Mouse (Mus musculus): ENCODE data around the gene Cdhr2. TPM values are rescaled to one million over a fixed set of nuclear protein-coding genes. Genes with fewer than 3 reads are reported as not detected.

Gene Cdhr2
- polyA plus RNA-seq, 1 experiment from 2014 or later, result 7.0 TPM

DNA sequence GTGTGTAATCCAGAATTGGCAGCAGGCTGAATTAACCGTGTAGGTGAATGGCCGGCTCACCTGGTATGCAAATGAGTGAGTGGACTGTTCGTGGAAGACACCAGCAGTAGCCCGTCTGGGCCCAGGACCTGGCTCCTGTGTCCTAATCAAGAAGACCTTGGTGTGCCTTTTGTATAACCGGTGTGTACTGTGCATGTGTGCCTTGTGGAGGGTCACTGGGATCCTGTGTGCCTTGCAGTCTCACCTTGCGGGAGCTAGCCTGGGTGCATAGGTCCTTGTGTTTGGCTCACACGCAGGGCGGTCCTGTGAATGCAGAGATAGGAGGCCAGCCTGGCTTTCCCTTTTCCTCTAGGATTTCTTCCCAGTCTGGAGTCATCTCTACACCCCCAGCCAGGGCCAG is 46.9 kb downstream of the Cdhr2 start:
- H3K9me3 ChIP-seq (ENCODE audit: low read length), result no peaks in the 10 kb centered on the region
- no peak overlapping the region for H3K4me2 ChIP-seq (ENCODE audit: low read depth, low read length)
- no peak overlapping the region for H3K27ac ChIP-seq (ENCODE audit: low read depth)
- H3K4me1 ChIP-seq (ENCODE audit: insufficient read depth), result peaks cover 7% of the 10 kb centered on the region
- no peak for TF ChIP-seq EP300 (IDR thresholded peaks at IDR 0.05; ENCODE audit: low read depth)
- TF ChIP-seq CTCF (IDR thresholded peaks at IDR 0.05; ENCODE audit: low read depth), result no peak
- H3K36me3 ChIP-seq (replicated peaks; ENCODE audit: insufficient read depth, low read length), result no peaks in the 10 kb centered on the region
- 71% methylated on average over 8 of the region's 8 CpGs for whole genome bisulfite sequencing (ENCODE audit: insufficient replicate concordance)
- H3K9ac ChIP-seq (replicated peaks), result no peak overlapping the region
- peaks cover 48% of the 10 kb centered on the region for H3K27me3 ChIP-seq (ENCODE audit: insufficient read depth, low read length)
- DNase-seq, result no peak
- ATAC-seq, result no peak
- no peak overlapping the region for H3K4me3 ChIP-seq (ENCODE audit: low read depth, low read length)

- H3K9me3 ChIP-seq (ENCODE audit: low read length), result no peaks in the 10 kb centered on the region
- H3K4me3 ChIP-seq (ENCODE audit: low read depth, low read length), result no peak overlapping the region
- H3K4me2 ChIP-seq (ENCODE audit: low read depth, low read length), result no peak overlapping the region
- H3K36me3 ChIP-seq (replicated peaks; ENCODE audit: insufficient read depth, low read length), result no peaks in the 10 kb centered on the region
- no peak for DNase-seq
- peaks cover 7% of the 10 kb centered on the region for H3K4me1 ChIP-seq (ENCODE audit: insufficient read depth)
- no peak overlapping the region for H3K27ac ChIP-seq (ENCODE audit: low read depth)
- H3K9ac ChIP-seq (replicated peaks), result no peak overlapping the region
- ATAC-seq, result no peak
- TF ChIP-seq EP300 (IDR thresholded peaks at IDR 0.05; ENCODE audit: low read depth) (no peak), CTCF (IDR thresholded peaks at IDR 0.05; ENCODE audit: low read depth) (no peak)
- WGBS (ENCODE audit: insufficient replicate concordance), result 43% methylated on average over 10 of the region's 10 CpGs
- H3K27me3 ChIP-seq (ENCODE audit: insufficient read depth, low read length), result peaks cover 48% of the 10 kb centered on the region
Measured at GRCm38 (mm10) chr13:54748721-54749060, 47.4 kb downstream of the Cdhr2 start.

DNA sequence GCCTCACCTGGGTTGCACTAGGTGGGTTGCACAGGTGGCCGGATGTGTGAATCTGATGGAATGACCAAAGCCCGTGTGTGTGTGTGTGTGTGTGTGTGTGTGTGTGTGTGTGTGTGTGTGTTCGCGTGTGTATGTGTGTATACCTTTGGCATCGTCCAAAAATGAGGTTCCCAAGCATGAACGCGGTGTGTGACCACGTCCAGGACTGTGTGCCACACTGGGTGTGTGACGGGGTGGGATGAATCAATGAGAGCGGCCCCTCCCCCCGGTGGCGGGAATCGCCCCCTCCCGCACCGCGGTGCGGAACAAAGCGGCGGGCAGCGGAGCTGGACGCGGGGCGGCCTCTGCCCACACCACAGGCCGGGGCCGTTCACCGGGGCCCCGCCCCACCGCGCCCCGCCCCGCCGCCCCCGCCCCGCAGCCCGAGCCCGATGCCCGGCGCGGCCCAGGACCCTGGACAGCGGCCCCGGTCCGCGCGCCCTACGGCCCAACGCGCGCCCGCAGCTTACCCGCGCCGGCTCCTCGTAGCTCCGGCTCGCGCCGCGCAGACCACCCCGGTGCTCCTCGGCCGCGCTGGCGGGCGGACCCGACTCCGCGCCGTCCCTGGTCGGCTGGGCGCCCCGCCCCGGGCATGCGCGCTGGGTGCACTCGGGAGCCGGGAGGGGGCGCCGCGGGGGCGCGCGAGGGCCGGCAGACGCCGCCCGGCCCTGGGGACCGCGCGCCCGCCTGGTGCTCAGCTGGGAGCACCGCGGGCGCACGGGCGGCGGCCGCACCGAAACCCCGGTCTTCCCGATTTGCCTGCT is 48.0 kb downstream of the Cdhr2 start:
- H3K27me3 ChIP-seq (ENCODE audit: insufficient read depth, low read length), result peaks cover 48% of the 10 kb centered on the region
- peak; percentile 55 for ATAC-seq
- WGBS (ENCODE audit: insufficient replicate concordance), result 7% methylated on average over 22 of the region's 100 CpGs

GRCm38 (mm10) chr13:54749864-54750411 is 48.7 kb downstream of the Cdhr2 start, which contains the start of gene Gprin1:
Gprin1 (minus strand) TSS chr13:54749874.
- TF ChIP-seq CTCF (IDR thresholded peaks at IDR 0.05; ENCODE audit: low read depth), result no peak
- TF ChIP-seq EP300 (IDR thresholded peaks at IDR 0.05; ENCODE audit: low read depth), result no peak
- DNase-seq (no peak), ATAC-seq (no peak)
- 11% methylated on average over 25 of the region's 29 CpGs for WGBS (ENCODE audit: insufficient replicate concordance)
- Histone ChIP-seq H3K27me3 (ENCODE audit: insufficient read depth, low read length) (peaks cover 48% of the 10 kb centered on the region), H3K9me3 (ENCODE audit: low read length) (no peaks in the 10 kb centered on the region), H3K4me1 (ENCODE audit: insufficient read depth) (peaks cover 7% of the 10 kb centered on the region), H3K27ac (ENCODE audit: low read depth) (no peak within 1 kb of the TSS), H3K36me3 (replicated peaks; ENCODE audit: insufficient read depth, low read length) (no peaks in the 10 kb centered on the region), H3K9ac (replicated peaks) (no peak within 1 kb of the TSS), H3K4me3 (ENCODE audit: low read depth, low read length) (peak within 1 kb of the TSS; percentile 43), H3K4me2 (ENCODE audit: low read depth, low read length) (peak within 1 kb of the TSS; percentile 72)

More for the DNA sequence above, 48.0 kb downstream of the Cdhr2 start:
- DNase-seq, result peak; percentile 29
- Histone ChIP-seq H3K4me2 (ENCODE audit: low read depth, low read length) (peak overlapping the region; percentile 72), H3K27ac (ENCODE audit: low read depth) (no peak overlapping the region), H3K9me3 (ENCODE audit: low read length) (no peaks in the 10 kb centered on the region), H3K4me3 (ENCODE audit: low read depth, low read length) (peak overlapping the region; percentile 43), H3K4me1 (ENCODE audit: insufficient read depth) (peaks cover 7% of the 10 kb centered on the region), H3K36me3 (replicated peaks; ENCODE audit: insufficient read depth, low read length) (no peaks in the 10 kb centered on the region), H3K9ac (replicated peaks) (no peak overlapping the region)
- TF ChIP-seq CTCF (IDR thresholded peaks at IDR 0.05; ENCODE audit: low read depth) (no peak), EP300 (IDR thresholded peaks at IDR 0.05; ENCODE audit: low read depth) (no peak)

DNA sequence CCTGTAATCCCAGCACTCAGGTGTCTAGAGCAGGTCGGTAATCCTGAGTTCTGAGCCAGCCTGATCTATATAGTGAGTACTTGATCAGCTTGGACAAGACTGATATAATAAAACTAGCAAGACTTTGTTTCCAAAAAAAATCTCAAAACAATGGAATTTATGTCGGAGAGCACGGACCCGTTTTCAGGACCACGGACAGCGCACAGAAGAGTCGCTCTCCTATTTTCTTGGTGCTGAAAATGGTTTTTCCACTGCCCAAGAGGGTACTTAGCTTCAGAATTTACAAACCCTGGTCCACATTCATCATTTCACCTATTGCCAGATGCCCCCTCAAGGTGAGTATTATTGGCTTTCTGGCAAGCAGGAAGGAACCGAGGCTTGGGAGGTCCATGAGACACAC is 49.4 kb downstream of the Cdhr2 start:
- peaks cover 48% of the 10 kb centered on the region for H3K27me3 ChIP-seq (ENCODE audit: insufficient read depth, low read length)
- DNase-seq, result peak; percentile 34
- WGBS (ENCODE audit: insufficient replicate concordance), result 3% methylated on average over 8 of the region's 8 CpGs

GRCm38 (mm10) chr13:54752656-54753055 is 51.4 kb downstream of the Cdhr2 start:
- Histone ChIP-seq H3K4me1 (ENCODE audit: insufficient read depth) (peaks cover 8% of the 10 kb centered on the region), H3K27ac (ENCODE audit: low read depth) (no peak overlapping the region), H3K9ac (replicated peaks) (no peak overlapping the region), H3K9me3 (ENCODE audit: low read length) (no peaks in the 10 kb centered on the region), H3K36me3 (replicated peaks; ENCODE audit: insufficient read depth, low read length) (no peaks in the 10 kb centered on the region), H3K4me3 (ENCODE audit: low read depth, low read length) (no peak overlapping the region), H3K27me3 (ENCODE audit: insufficient read depth, low read length) (peaks cover 39% of the 10 kb centered on the region), H3K4me2 (ENCODE audit: low read depth, low read length) (no peak overlapping the region)
- ATAC-seq (no peak), DNase-seq (no peak)
- TF ChIP-seq EP300 (IDR thresholded peaks at IDR 0.05; ENCODE audit: low read depth), result no peak
- WGBS (ENCODE audit: insufficient replicate concordance), result 56% methylated on average over 10 of the region's 10 CpGs

More for the DNA sequence above, 49.4 kb downstream of the Cdhr2 start:
- no peaks in the 10 kb centered on the region for H3K9me3 ChIP-seq (ENCODE audit: low read length)
- peaks cover 7% of the 10 kb centered on the region for H3K4me1 ChIP-seq (ENCODE audit: insufficient read depth)
- no peak for ATAC-seq
- H3K9ac ChIP-seq (replicated peaks), result no peak overlapping the region
- no peak for TF ChIP-seq CTCF (IDR thresholded peaks at IDR 0.05; ENCODE audit: low read depth)
- TF ChIP-seq EP300 (IDR thresholded peaks at IDR 0.05; ENCODE audit: low read depth), result no peak
- H3K4me2 ChIP-seq (ENCODE audit: low read depth, low read length), result no peak overlapping the region
- no peak overlapping the region for H3K4me3 ChIP-seq (ENCODE audit: low read depth, low read length)
- H3K36me3 ChIP-seq (replicated peaks; ENCODE audit: insufficient read depth, low read length), result no peaks in the 10 kb centered on the region
- H3K27ac ChIP-seq (ENCODE audit: low read depth), result no peak overlapping the region

Data from liver, postnatal 0 days (tissue).